Mouse (Mus musculus): ENCODE measurements around the gene Map3k5. TPM values are rescaled to one million over a fixed set of nuclear protein-coding genes. Genes with fewer than 3 reads are reported as not detected.

Gene Map3k5
- total and polyA plus RNA-seq, 3 experiments, result 15.8 to 31.0 (median 27.6) TPM

DNA sequence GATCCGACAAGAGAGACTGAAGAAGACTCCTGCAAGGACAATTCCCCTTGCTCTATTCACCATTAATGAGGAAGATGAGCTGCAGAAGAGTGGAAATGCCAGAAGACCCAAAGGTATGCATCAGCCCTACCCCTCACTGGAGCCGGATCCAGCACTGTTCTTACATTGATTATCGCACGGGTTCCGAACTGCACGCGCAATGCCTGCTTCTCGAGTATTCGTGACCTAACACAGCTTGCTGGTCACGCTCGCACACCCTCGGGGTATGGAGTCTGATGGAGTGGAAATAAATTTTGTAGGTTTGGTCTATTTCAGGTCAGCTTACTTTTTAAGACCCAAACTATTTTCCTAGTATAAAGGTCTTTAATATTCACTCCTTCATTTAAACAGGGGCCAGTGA is 236.9 kb downstream of the Map3k5 start:
- H3K4me1 ChIP-seq (ENCODE audit: control insufficient read depth in 1 of 2, insufficient read depth in 2 of 2), result peaks cover 5 to 16% of the 10 kb centered on the region in 2 experiments
- in situ Hi-C loops (cut with MboI; ENCODE audit: low pct_ligation_motif_present, low pct_unique_long_range_greater_than_20kb, low sequenced_read_pairs), result no loop called here

GRCm38 (mm10) chr10:20171756-20172155 is 237.5 kb downstream of the Map3k5 start:
- Histone ChIP-seq H3K27me3 (replicated peaks) (peaks cover 2% of the 10 kb centered on the region), H3K9me3 (replicated peaks; ENCODE audit: low read length) (no peaks in the 10 kb centered on the region), H3K27ac (ENCODE audit: insufficient read depth, low read depth) (no peak overlapping the region), H3K4me1 (ENCODE audit: control insufficient read depth in 1 of 2, insufficient read depth in 2 of 2) (peaks cover 5 to 16% of the 10 kb centered on the region in 2 experiments), H3K79me2 (replicated peaks; ENCODE audit: control insufficient read depth, extremely low read depth, insufficient read depth, poor library complexity, severe bottlenecking) (no peaks in the 10 kb centered on the region), H3K4me2 (ENCODE audit: insufficient read depth, low read depth, poor library complexity, severe bottlenecking) (no peak overlapping the region), H3K4me3 (replicated peaks in 1 of 3; ENCODE audit: low read depth in 2 of 3, low read length in 2 of 3, poor library complexity in 1 of 3) (no peak overlapping the region), H3K9ac (ENCODE audit: insufficient read depth, low read depth) (no peak overlapping the region), H3K36me3 (replicated peaks in 1 of 2; ENCODE audit: control insufficient read depth in 1 of 2, insufficient read depth in 1 of 2, low read length in 1 of 2) (no peaks in the 10 kb centered on the region)
- dilution Hi-C loops (cut with MboI; ENCODE audit: extremely low pct_ligation_motif_present, extremely low pct_unique_long_range_greater_than_20kb, low sequenced_read_pairs), result no loop called here
- no peak for TF ChIP-seq EP300 (IDR thresholded peaks at IDR 0.05; ENCODE audit: low read length)
- no peak for TF ChIP-seq ELF1 (IDR thresholded peaks at IDR 0.05; ENCODE audit: low read depth, low read length)
- no peak for TF ChIP-seq HCFC1 (IDR thresholded peaks at IDR 0.05; ENCODE audit: low read depth, low read length)
- no peak for TF ChIP-seq RCOR1 (conservative IDR thresholded peaks at IDR 0.05; ENCODE audit: low read depth, low read length)
- TF ChIP-seq NRF1 (IDR thresholded peaks at IDR 0.05; ENCODE audit: low read depth, low read length), result no peak
- no peak for TF ChIP-seq SMC3 (IDR thresholded peaks at IDR 0.05; ENCODE audit: low read depth, low read length)
- TF ChIP-seq JUN (IDR thresholded peaks at IDR 0.05; ENCODE audit: insufficient read depth, low read depth, low read length), result no peak
- no peak for TF ChIP-seq ZC3H11A (IDR thresholded peaks at IDR 0.05; ENCODE audit: low read depth, low read length)
- no peak for TF ChIP-seq CTCF (conservative IDR thresholded peaks at IDR 0.05 in 1 of 2, IDR thresholded peaks at IDR 0.05 in 1 of 2; ENCODE audit: low read depth in 2 of 2, low read length in 2 of 2)
- TF ChIP-seq USF1 (IDR thresholded peaks at IDR 0.05; ENCODE audit: low read depth, low read length), result no peak
- TF ChIP-seq ETS1 (conservative IDR thresholded peaks at IDR 0.05; ENCODE audit: low read depth, low read length), result no peak
- no peak for TF ChIP-seq SIN3A (IDR thresholded peaks at IDR 0.05; ENCODE audit: low read length)
- no peak for TF ChIP-seq IRF4 (IDR thresholded peaks at IDR 0.05; ENCODE audit: low read depth, low read length)
- no peak for TF ChIP-seq MEF2A (IDR thresholded peaks at IDR 0.05; ENCODE audit: borderline replicate concordance, low read depth, low read length)
- TF ChIP-seq RAD21 (IDR thresholded peaks at IDR 0.05; ENCODE audit: low read depth, low read length), result no peak
- no peak for TF ChIP-seq ZMIZ1 (IDR thresholded peaks at IDR 0.05; ENCODE audit: low read depth, low read length)
- no peak for TF ChIP-seq MAFK (IDR thresholded peaks at IDR 0.05; ENCODE audit: insufficient replicate concordance, low read length)
- TF ChIP-seq TCF12 (IDR thresholded peaks at IDR 0.05; ENCODE audit: low read depth, low read length), result no peak
- no peak for TF ChIP-seq MXI1 (IDR thresholded peaks at IDR 0.05; ENCODE audit: low read depth, low read length)
- DNase-seq (ENCODE audit: extremely low read depth), result no peak
- in situ Hi-C loops (cut with MboI; ENCODE audit: low pct_ligation_motif_present, low pct_unique_long_range_greater_than_20kb, low sequenced_read_pairs), result no loop called here

More for the DNA sequence above, 236.9 kb downstream of the Map3k5 start:
- no peak overlapping the region for H3K9ac ChIP-seq (ENCODE audit: insufficient read depth, low read depth)
- no peaks in the 10 kb centered on the region for H3K36me3 ChIP-seq (replicated peaks in 1 of 2; ENCODE audit: control insufficient read depth in 1 of 2, insufficient read depth in 1 of 2, low read length in 1 of 2)
- H3K79me2 ChIP-seq (replicated peaks; ENCODE audit: control insufficient read depth, extremely low read depth, insufficient read depth, poor library complexity, severe bottlenecking), result no peaks in the 10 kb centered on the region
- H3K9me3 ChIP-seq (replicated peaks; ENCODE audit: low read length), result no peaks in the 10 kb centered on the region
- peaks cover 2% of the 10 kb centered on the region for H3K27me3 ChIP-seq (replicated peaks)
- no peak overlapping the region for H3K4me2 ChIP-seq (ENCODE audit: insufficient read depth, low read depth, poor library complexity, severe bottlenecking)
- dilution Hi-C loops (cut with MboI; ENCODE audit: extremely low pct_ligation_motif_present, extremely low pct_unique_long_range_greater_than_20kb, low sequenced_read_pairs), result no loop called here
- H3K27ac ChIP-seq (ENCODE audit: insufficient read depth, low read depth), result no peak overlapping the region
- no peak for TF ChIP-seq NELFE (IDR thresholded peaks at IDR 0.05; ENCODE audit: low read depth, low read length)
- TF ChIP-seq RAD21 (IDR thresholded peaks at IDR 0.05; ENCODE audit: low read depth, low read length), result no peak
- no peak for DNase-seq (ENCODE audit: extremely low read depth)
- H3K4me3 ChIP-seq (replicated peaks in 1 of 3; ENCODE audit: low read depth in 2 of 3, low read length in 2 of 3, poor library complexity in 1 of 3), result no peak overlapping the region

Measured in CH12.LX (cell line).